Mouse (Mus musculus) fat pad, adult 2 months (tissue): Measurements from ENCODE around the gene Surf6.
"Not testable (repeated sequence)": the region's sequence is repeated elsewhere in the genome, so short reads cannot be mapped to it uniquely, and the experiment has no call there.

Experiments used
- DNase-seq: peaks from one replicate; pipeline ENCODE4 v3.0.0-alpha.2; 2011; ENCODE audit warnings: low read depth, low spot score; ENCODE audit errors: extremely low read depth

The Surf6 gene

GRCm38 (mm10) chr2:26913416-26914147 lies 10.9 kb upstream of the Surf6 start:
- no peak for DNase-seq

GRCm38 (mm10) chr2:26912253-26912770 lies 9.6 kb upstream of the Surf6 start:
- no peak for DNase-seq

DNA sequence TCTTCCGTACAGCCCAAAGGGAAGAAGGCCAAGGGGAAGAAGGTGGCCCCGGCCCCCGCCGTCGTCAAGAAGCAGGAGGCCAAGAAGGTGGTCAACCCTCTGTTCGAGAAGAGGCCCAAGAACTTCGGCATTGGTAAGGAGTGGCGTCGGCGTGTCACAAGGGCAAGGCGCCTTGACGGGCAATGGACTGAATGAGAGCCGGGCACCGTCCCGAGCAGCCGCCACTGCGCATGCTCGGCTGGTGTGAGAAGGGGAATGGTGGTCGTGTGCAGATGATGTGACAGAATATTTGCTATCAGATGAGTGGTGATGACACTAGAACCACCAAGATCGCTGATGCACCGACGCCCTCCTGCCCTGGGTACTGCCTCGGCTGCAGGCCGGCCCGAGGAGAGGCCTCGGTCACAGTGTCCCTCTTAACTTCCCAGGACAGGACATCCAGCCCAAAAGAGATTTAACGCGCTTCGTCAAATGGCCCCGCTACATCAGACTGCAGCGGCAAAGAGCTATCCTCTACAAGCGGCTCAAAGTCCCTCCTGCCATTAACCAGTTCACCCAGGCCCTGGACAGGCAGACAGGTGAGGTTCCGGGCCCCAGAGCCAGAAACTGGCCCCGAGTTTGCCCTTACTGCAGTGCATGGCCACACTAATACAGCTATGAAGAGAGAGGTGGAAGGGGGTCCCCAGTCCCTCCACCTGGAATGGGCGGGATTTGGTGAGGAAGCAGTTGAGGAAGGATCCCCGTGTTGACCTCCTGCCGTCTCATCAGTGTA lies 8.5 kb upstream of the Surf6 start:
- no peak for DNase-seq

GRCm38 (mm10) chr2:26910124-26910993 lies 7.7 kb upstream of the Surf6 start, which contains the start of the genes Med22 and Rpl7a:
TSS of gene Med22 (minus strand) at chr2:26910677.
TSS of gene Rpl7a (plus strand) at chr2:26910764.
- no peak for DNase-seq

GRCm38 (mm10) chr2:26909387-26909784 lies 6.7 kb upstream of the Surf6 start:
- DNase-seq = no peak

- no peak for DNase-seq
Observed at GRCm38 (mm10) chr2:26908710-26909386, 6.2 kb upstream of the Surf6 start.

GRCm38 (mm10) chr2:26907109-26907508 lies 4.4 kb upstream of the Surf6 start:
- DNase-seq = no peak

DNA sequence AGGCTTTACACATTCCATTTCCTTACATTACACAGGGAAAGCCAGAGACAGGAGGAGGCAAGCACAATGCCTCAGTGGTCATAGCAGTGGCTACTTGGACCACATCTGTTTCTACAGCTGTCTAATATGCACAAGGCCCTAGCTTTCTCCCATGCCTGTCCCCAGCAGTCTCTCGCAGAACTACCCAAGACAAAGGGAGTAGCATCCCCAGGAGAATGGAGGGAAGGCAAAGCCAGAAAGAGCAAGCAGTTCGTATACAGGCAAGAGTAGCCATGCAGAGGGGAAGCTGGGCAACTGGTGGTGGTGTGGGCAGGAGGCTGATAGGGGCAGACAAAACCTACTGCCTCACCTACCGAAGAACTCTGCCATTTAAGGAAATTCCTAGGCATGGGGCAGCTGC lies 3.8 kb upstream of the Surf6 start:
- no peak for DNase-seq

DNA sequence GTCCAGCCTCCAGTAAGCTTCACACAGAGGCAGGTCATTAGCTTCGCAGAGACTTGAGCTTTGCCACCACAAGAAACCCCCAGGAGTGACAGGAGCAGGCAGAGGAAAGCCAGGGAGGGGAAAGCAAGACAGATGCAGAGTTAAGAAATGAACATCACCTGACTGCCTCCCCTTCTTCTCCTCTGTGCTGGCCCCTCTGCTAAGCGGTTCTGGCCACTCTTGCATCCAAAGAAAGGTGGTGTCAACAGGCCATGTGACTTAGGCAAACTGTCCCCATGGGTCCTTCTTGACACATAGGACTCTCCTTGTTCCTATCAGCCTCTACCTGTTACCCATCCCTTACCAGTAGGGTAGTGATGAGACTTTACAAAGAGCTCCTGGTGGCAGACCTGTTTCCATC lies 3.3 kb upstream of the Surf6 start:
- no peak for DNase-seq

DNA sequence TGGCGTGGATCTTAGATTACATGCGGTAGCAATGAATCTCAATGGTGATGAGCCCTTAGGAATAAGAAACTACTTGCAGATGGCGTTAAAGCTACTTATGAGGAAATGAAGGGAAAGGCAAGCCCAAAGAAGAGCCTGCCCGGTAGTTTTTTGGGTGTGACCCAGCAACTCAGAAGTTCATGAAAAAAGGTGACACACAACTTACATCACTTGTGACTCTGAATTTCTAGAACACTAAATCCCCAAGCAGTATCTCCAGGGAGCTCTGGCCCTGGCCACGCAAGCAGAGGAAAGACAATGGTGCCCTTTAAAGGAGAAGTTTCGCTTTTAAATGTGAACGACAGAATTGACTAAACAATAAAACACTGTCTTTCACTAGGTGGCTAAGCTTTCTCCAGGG lies 632 bp upstream of the Surf6 start:
- DNase-seq = no peak

GRCm38 (mm10) chr2:26901834-26902400 lies 762 bp downstream of the Surf6 start:
- DNase-seq = no peak

DNA sequence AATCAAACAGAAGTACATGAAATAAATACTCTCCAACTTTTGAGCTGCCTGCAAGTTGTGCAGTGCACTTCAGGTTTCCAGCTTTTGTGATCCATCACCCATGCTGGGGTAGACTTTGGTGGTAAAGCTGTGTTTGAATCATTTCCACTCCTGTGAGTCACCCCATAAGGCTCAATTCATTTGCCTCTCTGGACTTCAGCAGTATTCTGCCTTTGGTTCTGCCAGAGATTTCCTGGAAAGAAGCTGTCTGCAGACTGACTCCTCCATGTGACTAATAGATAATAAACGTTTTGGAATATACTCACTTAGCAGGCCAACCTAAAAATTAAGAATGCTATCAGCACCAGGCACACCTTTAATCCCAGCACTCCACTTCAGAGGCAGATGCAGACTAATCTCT lies 1.9 kb downstream of the Surf6 start:
- no peak for DNase-seq

DNA sequence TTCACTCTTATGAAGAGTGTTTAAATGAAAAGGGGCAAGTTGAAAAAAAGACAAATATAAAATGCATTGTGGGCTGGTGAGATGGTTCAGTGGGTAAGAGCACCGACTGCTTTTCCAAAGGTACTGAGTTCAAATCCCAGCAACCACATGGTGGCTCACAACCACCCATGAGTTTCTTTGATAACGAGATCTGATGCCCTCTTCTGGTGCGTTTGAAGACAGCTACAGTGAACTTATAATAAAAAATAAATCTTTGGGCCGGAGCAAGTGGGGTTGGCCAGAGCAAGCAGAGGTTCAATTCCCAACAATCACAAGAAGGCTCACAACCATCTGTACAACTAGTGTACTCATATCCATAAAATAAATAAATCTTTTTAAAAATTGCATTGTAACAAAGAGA lies 6.8 kb downstream of the Surf6 start:
- no peak for DNase-seq

DNA sequence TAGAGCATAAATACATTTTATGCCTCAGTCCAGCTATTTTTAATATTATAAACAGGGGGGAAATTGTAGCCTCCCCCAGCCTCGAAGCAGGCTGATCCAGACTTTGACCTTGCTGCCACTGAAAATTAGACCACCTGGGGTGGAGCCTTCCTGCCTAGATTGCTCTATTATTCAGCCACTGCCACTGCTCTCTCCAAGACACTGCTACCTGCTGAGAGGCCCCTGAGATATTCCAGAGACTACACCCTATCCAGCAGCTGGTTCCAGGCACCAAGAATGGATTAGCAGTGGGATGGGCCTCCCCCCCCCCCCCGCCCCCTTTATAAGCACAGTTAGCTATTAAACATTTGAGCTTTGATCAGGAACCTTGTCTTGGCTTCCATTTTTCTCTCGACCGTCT lies 16.5 kb downstream of the Surf6 start:
- not testable (repeated sequence) for DNase-seq

DNA sequence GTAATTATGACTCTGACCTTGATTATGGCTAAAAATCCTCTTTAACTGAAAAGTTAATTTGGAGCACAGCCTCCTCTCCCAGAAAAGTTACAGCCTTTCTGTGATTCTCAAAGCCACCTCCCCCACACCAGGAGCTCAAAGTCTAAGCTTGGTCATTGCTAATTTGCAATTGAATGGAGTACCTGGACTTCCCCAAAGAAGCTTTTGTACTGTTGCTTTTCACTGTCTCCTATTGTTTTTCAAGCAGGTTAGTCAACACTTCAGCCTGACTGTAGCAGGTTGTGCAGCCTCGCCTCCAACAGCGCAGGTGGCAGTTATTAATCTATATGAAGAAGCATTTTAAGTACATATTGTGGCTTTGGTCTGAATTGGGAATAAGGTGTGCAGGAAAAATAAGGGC lies 17.1 kb downstream of the Surf6 start:
- DNase-seq = not testable (repeated sequence)

GRCm38 (mm10) chr2:26878571-26878970 lies 24.1 kb downstream of the Surf6 start:
- no peak for DNase-seq

GRCm38 (mm10) chr2:26870666-26871065 lies 32.0 kb downstream of the Surf6 start:
- no peak for DNase-seq

DNA sequence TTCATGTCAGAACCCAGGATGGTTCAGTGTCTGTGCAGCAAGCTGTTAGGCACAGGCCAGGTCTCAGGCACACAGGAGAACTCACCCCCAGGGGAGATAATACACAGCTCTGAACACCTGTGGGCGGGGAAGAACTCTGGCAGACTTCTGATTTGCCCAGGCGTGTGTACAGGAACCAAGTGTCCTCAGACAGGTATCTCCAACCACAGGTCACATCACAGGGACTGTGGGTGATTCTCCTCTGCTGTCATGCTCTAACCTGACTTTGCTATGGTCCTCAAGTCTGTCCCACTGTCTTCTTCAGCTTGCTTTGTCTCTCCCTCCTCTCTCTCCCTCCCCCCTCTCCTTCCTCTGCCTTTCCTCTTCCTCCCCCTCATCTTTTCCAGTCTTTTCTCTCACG lies 37.8 kb downstream of the Surf6 start, which contains the start of gene Abo:
Gene Abo, minus strand, starts transcription at position 101 of the 400 bp plus-strand sequence.
- no peak for DNase-seq

- DNase-seq = no peak
Observed at GRCm38 (mm10) chr2:26862856-26863255, 39.8 kb downstream of the Surf6 start.

DNA sequence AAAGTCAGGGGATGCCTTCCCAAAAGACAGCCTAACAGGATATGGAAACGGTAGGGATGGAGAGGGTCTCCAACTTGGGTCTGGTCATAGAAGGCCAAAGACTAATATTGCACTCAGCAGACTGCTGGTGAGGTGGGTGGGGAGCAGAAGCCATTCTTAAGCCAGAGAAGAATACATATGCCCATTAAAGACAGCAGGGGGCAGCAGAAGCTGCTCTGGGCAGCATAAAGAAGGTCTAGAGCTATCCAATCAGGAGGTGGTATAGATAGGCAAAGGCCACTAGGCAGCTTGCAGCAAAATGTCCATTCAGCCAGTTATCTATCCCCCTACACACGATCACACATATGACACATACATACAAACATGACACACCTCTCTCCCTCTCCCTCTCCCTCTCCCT lies 55.0 kb downstream of the Surf6 start:
- DNase-seq = no peak
